12 mouse cellular contexts compared by ENCODE assay signal in genomic region chr6:115638188-115638587, GRCm38 (mm10). TPM values are rescaled to one million over a fixed set of nuclear protein-coding genes. Genes with fewer than 3 reads are reported as not detected.
"Had no signal": no experiment of that assay in that cellular context is flagged by ENCODE, and none has a peak within 500 bp of the region (broad histone marks: within the 10 kb centered on the region; RNA-seq: fewer than 3 reads in every experiment).

No protein-coding gene starts in this region.

RNA-seq across cellular contexts. Expression of gene Mkrn2os, which starts 45.8 kb away (rescaled TPM):
- total RNA-seq: hematopoietic stem cell, adult 5-6 weeks; hindbrain, postnatal 0 days; layer of hippocampus, adult 18-20 months; layer of hippocampus, adult 2 months; layer of hippocampus, adult 8-10 months; layer of hippocampus, postnatal 10 days; layer of hippocampus, postnatal 14 days; layer of hippocampus, postnatal 25 days; layer of hippocampus, postnatal 36 days; left cerebral cortex, adult 18-20 months; left cerebral cortex, adult 2 months; left cerebral cortex, adult 8-10 months had no signal
